Mouse (Mus musculus) induced T-regulatory cell, adult 2 months (primary cell): ENCODE results near the gene Acat3.
A peak's percentile ranks its signal among the peaks of the same experiment; 100 is the strongest.
"Not testable (repeated sequence)": the region's sequence is repeated elsewhere in the genome, so short reads cannot be mapped to it uniquely, and the experiment has no call there.

Experiments
- DNase-seq: peaks from one replicate; pipeline ENCODE4 v3.0.0-alpha.2; 2012; ENCODE audit warnings: low read depth

Gene Acat3

GRCm38 (mm10) chr17:12916588-12917380 is 23.6 kb downstream of the Acat3 start:
- DNase-seq = peak; percentile 78

- peak; percentile 100 for DNase-seq
Observed at GRCm38 (mm10) chr17:12915881-12916583, 24.4 kb downstream of the Acat3 start, which contains the start of gene Mrpl18. TSS of gene Mrpl18 (minus strand) at chr17:12916345.

GRCm38 (mm10) chr17:12915488-12915880 is 24.9 kb downstream of the Acat3 start, which contains the start of gene Tcp1:
TSS of gene Tcp1 (plus strand) at chr17:12915701.
- DNase-seq = no peak

- no peak for DNase-seq
Observed at GRCm38 (mm10) chr17:12910391-12910790, 30.0 kb downstream of the Acat3 start.

GRCm38 (mm10) chr17:12909361-12910280 is 30.8 kb downstream of the Acat3 start, which contains the start of gene Pnldc1:
TSS of gene Pnldc1 (minus strand) at chr17:12910230.
- DNase-seq = no peak

- DNase-seq = no peak
Observed at GRCm38 (mm10) chr17:12906436-12906835, 34.0 kb downstream of the Acat3 start.

- DNase-seq = no peak
Observed at GRCm38 (mm10) chr17:12905810-12906209, 34.6 kb downstream of the Acat3 start.

- DNase-seq = no peak
Observed at GRCm38 (mm10) chr17:12904349-12904748, 36.1 kb downstream of the Acat3 start.

GRCm38 (mm10) chr17:12903372-12904333 is 36.7 kb downstream of the Acat3 start:
- no peak for DNase-seq

- no peak for DNase-seq
Observed at GRCm38 (mm10) chr17:12902291-12902690, 38.1 kb downstream of the Acat3 start.

GRCm38 (mm10) chr17:12898607-12899006 is 41.8 kb downstream of the Acat3 start:
- DNase-seq = not testable (repeated sequence)

- no peak for DNase-seq
Observed at GRCm38 (mm10) chr17:12897674-12898073, 42.7 kb downstream of the Acat3 start.

- DNase-seq = no peak
Observed at GRCm38 (mm10) chr17:12892033-12892432, 48.4 kb downstream of the Acat3 start.

GRCm38 (mm10) chr17:12891054-12891453 is 49.3 kb downstream of the Acat3 start:
- no peak for DNase-seq

- no peak for DNase-seq
Observed at GRCm38 (mm10) chr17:12887021-12887775, 53.2 kb downstream of the Acat3 start.

- peak; percentile 84 for DNase-seq
Observed at GRCm38 (mm10) chr17:12886620-12887019, 53.8 kb downstream of the Acat3 start.

GRCm38 (mm10) chr17:12881216-12881615 is 59.2 kb downstream of the Acat3 start:
- peak; percentile 34 for DNase-seq

- peak; percentile 93 for DNase-seq
Observed at GRCm38 (mm10) chr17:12880178-12880577, 60.2 kb downstream of the Acat3 start.

GRCm38 (mm10) chr17:12875734-12876133 is 64.7 kb downstream of the Acat3 start, which contains the start of gene Mrgprh:
TSS of gene Mrgprh (plus strand) at chr17:12876034.
- no peak for DNase-seq
